Mouse (Mus musculus) 3T3-L1 (cell line): ENCODE results near the gene Gm47995.
"Not testable (repeated sequence)": the region's sequence is repeated elsewhere in the genome, so short reads cannot be mapped to it uniquely, and the experiment has no call there.

Experiments
- DNase-seq: peaks from one replicate; pipeline ENCODE4 v3.0.0-alpha.2; 2015; ENCODE audit warnings: low read depth, low spot score

The Gm47995 gene

DNA sequence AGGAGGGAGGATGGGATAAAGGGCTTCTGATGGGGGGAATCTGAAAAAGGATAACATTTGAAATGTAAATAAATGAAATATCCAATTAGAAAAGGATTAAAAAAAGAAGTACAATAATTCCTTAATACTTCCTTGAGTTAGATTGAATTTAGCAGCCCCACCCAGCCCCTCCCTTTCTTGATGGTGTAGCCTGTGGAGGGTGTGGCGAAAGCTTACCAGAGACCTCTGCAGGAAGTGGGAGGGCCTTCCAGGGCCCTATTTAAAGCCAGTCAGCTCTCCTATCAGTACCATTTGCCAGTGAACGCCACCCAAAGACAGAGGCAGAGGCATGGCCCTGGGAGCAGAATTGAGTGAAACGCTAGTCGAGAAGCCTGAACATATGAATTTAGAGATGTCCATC is at the start of gene Gm47995:
TSS of gene Gm47995 (plus strand) at position 329 of the 400 bp plus-strand sequence.
- not testable (repeated sequence) for DNase-seq

DNA sequence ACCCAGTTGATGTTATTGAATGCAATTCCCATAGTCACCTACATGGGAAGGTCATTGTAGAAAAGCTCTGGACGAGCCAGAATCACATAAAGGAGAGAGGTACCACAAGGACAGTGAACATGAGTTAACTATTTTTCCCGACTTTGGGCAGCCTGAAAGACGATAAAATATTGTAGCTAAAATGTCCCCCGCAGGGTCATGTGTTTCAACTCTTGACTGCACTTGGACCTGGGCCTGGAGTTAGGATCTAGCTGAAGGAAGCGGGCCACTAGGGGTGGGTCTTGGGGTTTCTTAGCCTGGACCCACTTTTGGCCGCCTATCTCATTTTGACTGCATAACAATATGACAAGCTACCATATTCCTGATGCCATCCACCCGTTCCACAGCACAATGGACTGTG is 48.0 kb upstream of the Gm47995 start:
- DNase-seq: no peak

DNA sequence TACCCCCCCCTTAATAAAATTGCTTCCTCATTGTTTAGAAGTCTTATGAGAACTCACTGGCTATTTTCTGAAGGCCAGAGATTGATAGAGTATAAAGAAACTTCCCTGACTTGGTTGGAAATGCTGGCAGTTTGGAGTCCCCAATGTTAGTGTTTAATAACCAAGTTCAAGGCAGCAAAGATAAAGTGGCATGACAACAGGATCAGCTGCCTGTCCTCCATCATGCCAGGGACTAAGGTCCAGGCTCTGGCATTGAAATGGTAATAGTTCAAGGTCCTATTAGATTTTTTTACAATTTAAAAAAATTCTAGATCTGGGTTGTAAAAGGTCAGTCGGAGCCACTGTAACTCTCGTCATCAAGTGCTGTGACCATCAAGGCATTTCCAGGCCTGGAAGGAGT is 47.2 kb upstream of the Gm47995 start:
- DNase-seq: no peak

DNA sequence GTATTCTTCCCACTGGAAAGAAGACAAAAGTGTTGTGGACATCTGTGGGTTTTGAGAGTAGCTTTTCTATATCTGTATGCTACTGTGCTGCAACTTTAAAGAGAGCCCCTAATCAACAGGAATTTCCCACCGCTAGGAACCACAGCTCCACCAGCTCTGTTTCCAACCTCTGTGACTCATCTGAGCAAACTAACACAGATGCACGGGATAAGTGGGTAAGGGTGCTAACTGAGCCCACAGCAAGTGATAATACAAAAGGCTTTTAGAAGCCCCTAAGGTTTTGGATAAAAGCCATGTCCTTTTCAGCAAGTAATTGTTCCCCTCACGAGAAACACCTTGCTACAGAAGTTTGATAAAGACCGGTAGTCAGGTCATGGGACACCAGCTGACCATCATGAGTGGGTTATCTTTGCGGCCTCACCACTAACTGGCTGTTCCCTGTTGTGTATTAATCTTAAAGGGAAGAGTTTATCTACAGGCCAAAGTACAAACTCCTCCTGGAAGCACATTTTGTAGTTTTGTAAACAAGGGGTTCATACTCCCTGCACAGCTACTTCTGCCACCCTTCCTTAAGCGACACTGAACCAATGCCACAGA is 45.1 kb upstream of the Gm47995 start:
- DNase-seq: no peak

DNA sequence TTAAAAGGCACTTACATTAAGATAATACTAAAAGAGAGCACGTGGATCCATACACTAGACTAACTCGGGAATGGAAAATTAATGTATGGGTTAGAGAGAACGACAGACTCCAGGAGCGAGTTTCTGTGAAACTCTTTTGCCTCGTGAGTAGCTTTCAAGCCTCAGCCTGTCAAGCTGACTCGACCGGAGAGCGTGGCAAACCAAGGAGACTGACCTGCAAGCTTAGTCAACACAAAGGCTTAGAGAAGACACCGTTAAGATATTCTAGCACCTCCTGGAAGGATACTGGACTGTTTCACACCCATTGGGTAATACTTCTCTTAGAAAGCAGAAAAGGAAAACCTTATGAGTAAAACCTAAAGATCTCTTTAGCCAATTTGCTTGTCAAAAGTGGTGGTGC is 44.1 kb upstream of the Gm47995 start:
- not testable (repeated sequence) for DNase-seq

DNA sequence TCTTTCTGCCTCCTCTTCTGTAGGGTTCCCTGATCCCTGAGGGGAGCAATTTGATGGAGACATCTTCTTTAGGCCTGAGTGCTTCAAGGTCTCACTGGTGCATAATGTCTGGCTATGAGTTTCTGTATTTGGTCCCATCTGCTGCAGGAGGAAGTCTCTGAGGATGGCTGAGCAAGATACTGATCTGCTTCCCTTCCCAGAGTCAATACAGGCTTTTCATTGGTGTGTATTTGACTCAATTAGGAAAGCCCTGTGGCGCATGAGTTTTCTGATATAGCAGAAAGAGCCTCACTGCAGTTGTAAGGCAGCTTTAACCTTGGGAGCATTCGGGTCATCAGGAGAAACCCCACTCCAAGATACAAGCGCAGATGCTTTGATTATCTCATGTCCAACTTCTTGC is 42.1 kb upstream of the Gm47995 start:
- DNase-seq: no peak

DNA sequence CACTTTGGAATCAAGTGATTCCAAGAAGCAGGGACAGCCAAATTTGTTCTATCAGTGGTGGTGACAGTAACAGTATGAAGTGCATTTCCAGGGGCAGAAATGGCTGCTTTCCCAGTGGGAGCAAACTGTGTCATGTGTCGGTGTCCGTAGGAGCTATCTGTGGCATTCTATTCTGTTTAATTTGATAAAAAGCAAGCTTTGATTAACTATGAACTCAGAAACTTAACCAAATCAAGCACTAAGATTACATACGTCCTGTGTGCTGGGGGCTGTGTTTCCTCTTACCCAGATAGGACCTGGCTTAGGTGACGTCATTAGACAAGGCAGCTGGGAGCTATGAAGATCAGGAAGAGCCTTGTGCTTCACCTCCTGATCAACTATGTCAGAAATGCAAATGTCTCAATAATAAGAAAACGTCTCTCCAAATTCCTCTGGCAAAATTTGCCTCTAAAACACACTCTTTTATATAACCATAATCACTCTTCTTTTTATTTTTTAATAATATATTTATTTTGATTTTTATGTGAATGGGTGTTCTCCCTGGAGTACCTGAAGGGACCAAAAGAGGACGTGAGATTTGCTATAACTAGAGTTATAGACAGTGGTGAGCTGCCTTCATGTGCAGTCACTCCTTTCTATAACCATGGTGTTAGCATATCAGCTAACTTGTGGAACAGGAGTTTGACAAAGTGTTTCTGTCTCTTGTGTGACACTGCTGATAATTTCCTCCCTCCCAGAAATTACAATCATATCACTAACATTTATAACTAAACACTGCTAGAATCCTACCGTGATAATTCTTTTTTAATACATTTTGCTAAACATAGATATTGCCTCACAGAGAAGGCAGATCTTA is 41.2 kb upstream of the Gm47995 start:
- DNase-seq: no peak

DNA sequence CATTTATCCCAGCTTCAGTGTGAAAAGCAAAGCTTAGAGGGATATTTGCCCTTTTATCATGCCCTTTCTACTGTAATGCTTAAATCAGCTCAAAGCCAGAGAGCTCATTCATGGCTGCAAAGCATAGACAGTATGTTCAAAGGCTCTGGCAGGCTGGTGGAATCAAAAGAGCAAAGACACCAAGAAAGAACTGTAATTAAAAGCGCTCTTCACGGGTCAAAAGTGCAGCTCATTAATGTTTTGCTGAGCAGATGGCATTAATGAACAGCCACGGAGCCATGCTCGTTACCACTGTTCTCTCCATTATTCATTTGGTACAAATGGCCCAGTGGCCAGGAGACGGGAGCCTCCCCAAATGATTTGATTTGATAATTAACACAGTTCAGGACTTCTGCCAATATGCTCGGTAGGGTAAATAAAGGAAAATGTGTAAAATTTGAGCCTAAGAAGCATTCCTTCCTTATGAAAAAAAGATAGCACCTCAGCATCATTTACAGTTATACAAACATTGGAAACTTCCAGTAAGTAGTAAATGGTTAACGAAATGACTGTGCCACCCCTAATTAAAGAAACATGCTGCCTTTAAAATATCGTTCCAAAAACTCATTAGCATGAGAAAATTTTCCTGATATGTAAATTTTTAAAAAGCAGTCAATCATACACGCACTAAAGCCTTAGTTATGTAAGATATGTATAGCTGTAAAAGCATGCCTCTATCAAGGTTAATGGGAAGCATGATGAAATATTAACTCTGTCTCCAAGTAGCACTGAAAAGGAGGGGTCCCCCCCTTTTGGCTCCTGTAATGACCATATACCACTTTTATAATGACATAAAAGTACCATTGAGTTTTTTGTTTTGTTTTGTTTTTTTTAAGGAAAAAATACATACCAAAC is 40.0 kb upstream of the Gm47995 start:
- DNase-seq: no peak

DNA sequence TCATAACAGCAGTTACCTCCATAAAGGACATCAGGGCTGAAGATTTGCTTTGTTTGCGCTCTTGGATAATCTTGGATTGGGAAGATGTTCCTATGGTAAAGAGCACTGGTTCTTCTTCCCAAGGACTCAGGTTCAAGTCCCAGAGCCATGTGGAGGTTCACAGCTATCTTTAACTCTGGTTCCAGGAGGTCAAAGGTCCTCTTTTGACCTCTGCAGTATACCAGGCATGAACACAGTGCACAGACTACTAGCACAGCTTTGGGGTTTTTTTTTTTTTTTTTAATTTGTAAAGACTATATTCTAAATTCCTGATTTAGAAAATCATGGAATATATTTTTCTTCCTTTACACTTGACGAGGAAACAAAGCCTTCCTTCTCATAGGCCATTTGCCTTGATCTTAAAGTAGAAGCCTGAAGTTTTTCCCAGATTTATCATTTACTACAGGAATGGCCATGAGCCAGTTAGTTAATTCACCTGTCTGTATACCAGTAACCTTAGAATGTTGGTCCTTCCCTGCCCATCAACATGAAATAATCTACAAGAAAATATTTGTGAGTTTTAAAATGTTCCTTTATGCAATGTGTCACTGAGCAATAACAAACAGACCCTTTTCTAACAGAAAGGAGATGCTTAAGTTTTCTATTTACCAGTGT is 39.3 kb upstream of the Gm47995 start:
- no peak for DNase-seq

DNA sequence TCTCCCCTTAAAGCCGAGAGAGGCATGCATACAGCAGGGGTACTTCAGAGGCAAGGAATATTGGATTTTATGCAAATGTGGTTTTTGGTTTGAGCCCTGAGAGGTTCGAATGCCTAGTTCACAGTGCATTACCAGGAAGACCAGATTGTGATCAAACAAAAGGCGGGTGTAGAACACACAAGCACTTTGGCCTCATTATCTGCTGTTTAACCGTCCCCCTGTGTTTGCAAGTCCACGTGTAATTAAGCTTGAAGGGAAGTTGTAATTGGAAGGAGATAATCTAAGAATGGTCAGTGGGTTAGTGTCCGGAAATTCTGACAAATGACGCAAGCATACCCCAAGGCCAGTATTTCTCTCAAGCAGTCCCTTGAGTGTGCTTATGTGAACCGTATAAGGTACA is 32.2 kb upstream of the Gm47995 start:
- DNase-seq: no peak

DNA sequence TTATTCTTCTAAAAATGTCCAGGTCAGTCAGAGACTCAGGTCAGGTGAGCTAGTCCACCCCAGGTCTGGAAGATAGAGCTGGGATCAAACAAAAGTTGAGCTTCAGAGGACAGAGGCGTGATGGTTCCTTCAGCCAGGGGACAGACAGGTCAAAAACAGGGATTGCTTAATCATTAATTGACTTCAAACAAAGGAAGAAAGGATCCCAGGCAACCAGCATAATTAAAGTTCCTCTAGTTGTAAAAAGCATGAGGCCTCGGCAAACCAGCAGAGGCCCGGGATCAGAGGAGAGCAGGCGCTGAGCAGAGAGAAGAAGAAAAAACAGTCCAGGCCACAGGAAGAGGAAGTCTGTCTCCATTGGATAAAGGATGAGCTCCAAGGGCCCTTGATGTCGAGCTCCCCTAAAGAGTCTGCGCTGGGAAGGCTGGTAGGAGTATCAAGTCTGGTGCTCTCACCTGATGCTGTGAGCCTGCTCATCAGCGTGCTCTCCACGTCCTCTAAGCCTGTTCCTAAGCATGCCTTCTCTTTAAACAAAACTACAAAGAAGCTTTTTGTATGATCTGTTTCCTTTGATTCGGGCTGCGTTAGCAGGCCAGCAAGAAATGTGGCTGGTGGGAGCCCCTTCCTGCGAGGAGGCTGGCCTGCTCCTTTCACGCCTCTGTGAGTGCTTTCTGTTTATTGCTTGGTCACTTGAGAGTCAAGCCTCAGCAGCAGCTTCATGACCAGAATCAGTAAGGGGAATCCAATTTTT is 30.8 kb upstream of the Gm47995 start:
- no peak for DNase-seq

DNA sequence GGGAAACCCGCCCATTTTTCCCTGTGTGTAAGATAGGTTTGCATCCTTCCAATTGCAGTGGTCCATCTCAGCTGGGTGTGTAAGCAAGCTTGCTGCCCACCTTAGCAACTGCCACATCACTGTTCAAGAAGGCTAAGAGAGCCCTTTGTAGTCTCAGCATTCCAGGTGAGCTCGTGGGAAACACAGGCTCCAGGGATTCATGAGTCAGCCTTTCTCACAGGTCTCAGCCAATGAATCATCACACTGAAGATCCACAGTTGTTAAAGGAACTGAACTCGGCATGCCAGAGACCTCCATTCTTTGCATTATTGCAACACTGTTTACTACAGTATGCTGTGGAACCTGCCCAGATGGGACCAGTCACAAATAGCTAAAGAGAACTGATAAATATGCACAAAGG is 29.6 kb upstream of the Gm47995 start:
- peak; percentile 57 for DNase-seq

DNA sequence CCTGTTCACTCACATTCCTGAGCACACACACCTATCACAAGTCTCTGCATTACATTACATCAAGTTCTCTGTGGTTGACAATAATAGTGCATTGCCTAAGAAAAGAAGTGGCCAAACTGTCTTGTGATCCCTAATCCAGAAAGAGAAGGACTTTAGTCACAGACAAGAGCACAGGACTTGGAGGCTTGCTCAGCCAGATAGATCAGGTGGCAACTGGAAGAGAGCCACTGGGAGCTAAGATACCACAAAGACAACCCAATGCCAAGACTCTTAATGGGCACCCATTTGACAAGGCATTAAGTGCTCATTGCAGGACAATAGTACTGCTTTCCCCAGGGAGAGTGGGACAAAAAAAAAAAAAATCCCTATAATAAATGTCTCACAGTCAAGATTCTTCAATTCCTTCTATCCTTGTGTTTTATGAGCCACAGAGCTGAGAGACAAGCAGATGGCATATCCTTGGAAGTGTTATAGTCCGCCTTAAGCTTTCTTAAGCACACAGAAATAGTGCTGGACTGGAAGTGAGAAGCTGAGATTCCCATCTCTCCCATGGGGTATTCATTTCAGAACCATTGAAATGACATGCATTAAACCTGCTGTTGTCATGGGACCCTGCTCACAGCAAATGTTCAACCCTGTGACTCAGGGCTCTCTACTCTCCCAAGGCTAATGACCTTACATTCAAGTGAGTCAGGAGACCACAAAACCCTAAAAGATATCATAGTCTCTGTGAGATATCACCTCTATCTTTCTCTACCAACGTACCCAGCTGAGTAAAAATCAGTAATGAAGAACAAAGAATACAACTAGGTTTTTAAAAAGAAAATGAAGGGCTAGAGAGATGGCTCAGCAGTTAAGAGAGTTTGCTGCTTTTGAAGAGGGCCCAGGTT is 26.4 kb upstream of the Gm47995 start:
- DNase-seq: peak; percentile 50

DNA sequence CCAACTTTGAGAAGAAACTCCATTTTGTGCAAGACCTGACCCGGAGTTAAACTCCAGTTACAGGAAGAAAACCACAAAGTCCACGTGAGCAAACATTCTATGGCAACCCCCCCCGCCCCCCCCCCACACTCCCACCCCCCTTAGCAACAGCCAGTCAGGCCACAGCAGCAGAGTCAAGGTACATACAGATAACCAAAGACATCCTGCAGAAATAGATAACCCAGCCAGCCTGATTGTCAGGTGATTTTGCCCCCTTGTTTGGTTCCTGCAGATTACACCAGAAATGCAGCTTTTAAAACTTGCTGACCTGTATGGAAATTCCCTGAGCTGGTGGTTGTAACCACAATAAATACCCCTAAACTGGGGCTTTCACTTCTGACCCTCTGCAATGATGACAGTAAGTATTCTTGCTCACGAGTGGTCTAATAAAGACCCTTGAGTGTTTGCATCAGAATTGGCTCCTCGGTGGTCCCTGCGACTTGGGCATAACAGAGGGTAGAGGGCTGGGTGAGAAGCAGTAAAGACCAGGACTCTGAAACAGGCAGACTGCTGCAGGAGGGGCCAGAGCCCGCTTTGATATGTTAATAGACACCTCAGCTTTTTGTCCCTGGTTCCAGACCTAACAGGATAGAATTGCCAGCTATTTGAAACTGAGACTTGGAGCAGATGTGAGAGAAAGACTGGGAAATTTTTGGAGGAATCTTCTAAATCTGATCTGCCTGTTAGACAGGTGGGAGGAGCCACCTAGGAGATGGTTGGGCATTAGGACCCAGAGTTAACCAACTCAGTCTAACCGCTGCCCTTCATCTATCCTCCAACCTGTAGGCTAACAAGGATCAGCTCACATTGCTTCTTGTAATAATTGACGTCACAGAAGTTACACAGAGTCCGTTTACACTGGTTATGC is 21.0 kb upstream of the Gm47995 start:
- no peak for DNase-seq

DNA sequence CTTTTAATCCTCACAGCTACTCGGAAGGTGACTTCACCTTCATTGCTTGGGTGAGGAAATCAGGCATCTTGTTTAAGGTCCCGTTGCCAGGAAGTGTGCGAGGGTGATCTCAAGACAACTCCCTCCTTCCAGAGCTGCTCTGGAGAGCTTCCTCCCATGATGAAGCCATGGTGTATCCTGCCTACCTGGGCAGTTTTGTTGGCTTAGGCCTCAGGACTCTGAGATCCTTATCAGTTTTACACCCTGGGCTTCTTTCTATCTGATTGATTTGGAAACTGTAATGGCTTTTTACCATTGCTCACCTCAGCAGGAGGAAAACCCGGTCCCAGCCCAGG is 20.3 kb upstream of the Gm47995 start:
- DNase-seq: no peak

DNA sequence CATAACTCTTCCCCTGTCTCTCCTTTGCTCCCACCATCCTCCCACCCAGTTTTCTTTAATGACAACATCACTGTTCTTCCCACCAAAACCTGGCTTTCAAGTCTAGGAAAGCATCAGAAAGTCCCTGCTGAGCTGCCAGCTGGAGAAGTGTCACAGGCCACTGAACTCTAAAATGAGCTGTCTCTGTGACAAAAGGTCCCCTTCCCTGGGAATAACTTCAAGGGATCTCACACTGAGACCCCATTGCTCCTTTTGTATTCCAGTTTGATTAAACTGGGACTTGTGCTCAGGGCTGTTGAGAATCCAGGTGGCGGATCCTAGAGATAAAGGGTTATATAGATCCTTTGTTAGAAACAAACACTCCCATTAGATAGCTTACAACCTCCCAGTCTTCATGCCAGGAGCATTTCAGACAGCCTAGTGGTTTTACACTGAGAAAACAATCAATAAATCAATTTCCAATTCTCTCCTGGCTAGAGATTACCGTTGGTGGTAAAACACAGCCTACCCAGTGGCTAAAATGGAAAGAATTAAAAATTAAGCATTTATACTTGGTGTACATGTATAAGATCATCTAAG is 19.7 kb upstream of the Gm47995 start:
- no peak for DNase-seq

DNA sequence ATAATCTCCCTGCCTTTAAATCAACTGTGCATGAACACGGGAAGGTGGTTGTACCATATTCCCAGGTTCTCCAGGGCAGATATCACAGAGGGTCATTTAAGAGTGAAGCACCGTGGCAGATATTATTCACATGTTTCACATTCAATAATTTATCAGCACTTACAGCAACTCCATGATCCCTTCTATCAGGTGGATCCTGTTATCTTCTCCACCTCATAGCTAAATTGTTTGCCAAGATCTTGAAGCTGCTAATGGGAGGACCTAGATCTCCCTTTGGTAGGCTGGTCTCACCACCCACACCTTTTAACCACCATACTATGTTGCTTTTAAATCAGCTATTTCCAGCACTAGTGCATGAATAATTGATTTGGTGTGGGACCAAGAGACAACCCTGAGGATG is 18.1 kb upstream of the Gm47995 start:
- no peak for DNase-seq

DNA sequence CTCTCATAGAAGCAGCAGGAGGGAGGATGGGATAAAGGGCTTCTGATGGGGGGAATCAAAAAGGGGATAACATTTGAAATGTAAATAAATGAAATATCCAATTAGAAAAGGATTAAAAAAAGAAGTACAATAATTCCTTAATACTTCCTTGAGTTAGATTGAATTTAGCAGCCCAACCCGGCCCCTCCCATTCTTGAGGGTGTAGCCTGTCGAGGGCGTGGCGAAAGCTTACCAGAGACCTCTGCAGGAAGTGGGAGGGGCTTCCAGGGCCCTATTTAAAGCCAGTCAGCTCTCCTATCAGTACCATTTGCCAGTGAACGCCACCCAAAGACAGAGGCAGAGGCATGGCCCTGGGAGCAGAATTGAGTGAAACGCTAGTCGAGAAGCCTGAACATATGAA is 16.0 kb upstream of the Gm47995 start, which contains the start of gene Gm47985:
TSS of gene Gm47985 (plus strand) at position 272 of the 400 bp plus-strand sequence.
- not testable (repeated sequence) for DNase-seq

DNA sequence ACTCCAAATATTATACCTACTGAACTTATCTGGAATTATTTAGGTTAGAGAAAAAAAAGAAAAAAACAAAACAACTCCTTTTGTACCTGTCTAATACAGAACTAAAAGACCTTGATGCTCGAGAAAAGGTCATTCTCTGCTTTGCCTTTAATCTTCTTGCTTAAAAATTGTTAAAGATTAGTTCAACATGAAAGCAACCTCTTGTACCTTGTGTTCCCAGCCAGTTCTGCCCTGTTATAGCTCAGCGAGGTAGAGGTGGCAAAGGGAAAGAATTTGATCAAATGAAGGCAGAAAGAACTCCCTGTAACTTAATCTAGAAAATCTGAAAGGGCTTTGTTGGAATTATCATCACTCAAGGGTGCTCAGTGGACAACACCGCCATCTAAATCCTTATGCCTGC is 12.1 kb upstream of the Gm47995 start:
- DNase-seq: not testable (repeated sequence)
